Mouse (Mus musculus) midbrain, embryonic 12.5 days (tissue): ENCODE results near the gene Asap2. TPM values are rescaled to one million over a fixed set of nuclear protein-coding genes. Genes with fewer than 3 reads are reported as not detected.

Experiments used
- ATAC-seq: fragments of 200-750 bp; cut with Nextera tagmentation; 2 replicates; pipeline ENCODE4 v1.8.0; 2017; ENCODE audit warnings: low read depth, moderate TSS enrichment, moderate library complexity; ENCODE audit not compliant: low FRiP score
- H3K27ac ChIP-seq: fragments of 300-500 bp; sonication (generic); replicated peaks from 2 replicates; pipeline ENCODE4 v1.5.1; 2016; ENCODE audit warnings: mild to moderate bottlenecking
- H3K27me3 ChIP-seq: fragments of 300-500 bp; sonication (generic); 2 replicates; pipeline ENCODE4 v1.6.1; 2016; ENCODE audit warnings: mild to moderate bottlenecking
- H3K36me3 ChIP-seq: fragments of 300-500 bp; sonication (generic); 2 replicates; pipeline ENCODE4 v1.6.1; 2016
- H3K4me1 ChIP-seq: fragments of 300-500 bp; sonication (generic); 2 replicates; pipeline ENCODE4 v1.6.1; 2016
- H3K4me2 ChIP-seq: fragments of 300-500 bp; sonication (generic); replicated peaks from 2 replicates; pipeline ENCODE4 v1.6.1; 2016; ENCODE audit warnings: mild to moderate bottlenecking, moderate library complexity
- H3K4me3 ChIP-seq: fragments of 300-500 bp; sonication (generic); 2 replicates; pipeline ENCODE4 v1.5.1; 2016; ENCODE audit warnings: mild to moderate bottlenecking
- H3K9ac ChIP-seq: fragments of 300-500 bp; sonication (generic); replicated peaks from 2 replicates; pipeline ENCODE4 v1.6.1; 2016; ENCODE audit warnings: mild to moderate bottlenecking, moderate library complexity
- H3K9me3 ChIP-seq: fragments of 300-500 bp; sonication (generic); 2 replicates; pipeline ENCODE4 v1.6.1; 2016; ENCODE audit warnings: mild to moderate bottlenecking
- WGBS: fragments of 180-500 bp; shearing (Covaris S2); methylation state at CpG from one replicate; pipeline ENCODE4 v1.1.7; 2016; 5-methylcytosine and 5-hydroxymethylcytosine counted together
- polyA plus RNA-seq: library from polyadenylated mRNA; unstranded; fragments of >200 nt; fragmentation: Nextera tagmentation; extraction: Ambion mirVana; gene quantifications from 2 replicates; pipeline ENCODE4 v1.2.1, GENCODE M21; 2016

The Asap2 gene
- polyA plus RNA-seq, 1 experiment from 2014 or later: 15.2 TPM

DNA sequence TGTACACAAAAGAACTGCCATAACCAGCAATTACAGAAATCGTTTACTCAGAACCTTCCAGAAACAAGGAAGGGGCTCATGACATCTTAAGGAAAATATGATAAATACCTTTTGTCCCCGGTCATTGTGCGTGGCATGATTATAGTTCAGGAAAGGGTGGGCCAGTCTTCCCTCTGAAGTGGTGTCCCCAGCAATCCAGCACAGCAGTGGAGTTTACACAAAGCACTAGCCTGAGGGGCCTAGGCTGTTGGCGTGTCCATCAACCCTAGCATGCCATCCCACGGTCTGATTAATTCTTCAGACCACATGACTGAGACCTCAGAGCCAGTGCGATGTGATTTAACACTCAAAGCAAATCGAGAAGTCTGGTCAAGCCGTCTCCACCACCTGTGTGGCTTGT, 235.1 kb downstream of the Asap2 start:
- ATAC-seq: no peak
- Histone ChIP-seq H3K4me1 (0 out of 2 replicates have a peak, but pooled peaks cover 8% of the 10 kb centered on the region), H3K27me3 (no peaks in the 10 kb centered on the region), H3K36me3 (peaks cover 50% of the 10 kb centered on the region), H3K4me3 (no peak overlapping the region), H3K27ac (no peak overlapping the region), H3K4me2 (no peak overlapping the region), H3K9ac (no peak overlapping the region), H3K9me3 (no peaks in the 10 kb centered on the region)
- WGBS: 80% methylated on average over 8 of the region's 8 CpGs

DNA sequence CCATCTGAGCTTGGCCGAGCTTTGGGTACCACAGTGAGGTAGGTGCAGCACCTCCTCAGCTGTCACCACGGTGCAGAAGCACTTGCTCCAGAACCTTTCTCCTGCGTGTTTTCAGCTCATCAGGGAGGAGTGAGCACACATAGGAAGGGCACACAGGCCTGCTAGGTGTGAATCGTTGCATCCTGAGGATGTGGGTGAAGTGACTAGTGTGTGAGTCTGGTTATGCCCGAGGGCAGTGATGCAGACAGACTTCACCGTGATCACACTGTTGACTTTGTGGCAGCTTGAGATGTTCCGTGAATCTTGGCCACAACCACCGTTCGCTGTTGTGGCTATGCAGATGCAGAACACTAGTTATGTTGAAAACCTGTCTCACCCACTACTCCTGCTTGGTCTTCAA, 236.1 kb downstream of the Asap2 start:
- Histone ChIP-seq H3K36me3 (peaks cover 52% of the 10 kb centered on the region), H3K4me1 (0 out of 2 replicates have a peak, but pooled peaks cover 8% of the 10 kb centered on the region), H3K27me3 (no peaks in the 10 kb centered on the region), H3K27ac (no peak overlapping the region), H3K4me3 (no peak overlapping the region), H3K9me3 (no peaks in the 10 kb centered on the region), H3K9ac (no peak overlapping the region), H3K4me2 (no peak overlapping the region)
- WGBS: 93% methylated on average over 9 of the region's 9 CpGs
- no peak for ATAC-seq

DNA sequence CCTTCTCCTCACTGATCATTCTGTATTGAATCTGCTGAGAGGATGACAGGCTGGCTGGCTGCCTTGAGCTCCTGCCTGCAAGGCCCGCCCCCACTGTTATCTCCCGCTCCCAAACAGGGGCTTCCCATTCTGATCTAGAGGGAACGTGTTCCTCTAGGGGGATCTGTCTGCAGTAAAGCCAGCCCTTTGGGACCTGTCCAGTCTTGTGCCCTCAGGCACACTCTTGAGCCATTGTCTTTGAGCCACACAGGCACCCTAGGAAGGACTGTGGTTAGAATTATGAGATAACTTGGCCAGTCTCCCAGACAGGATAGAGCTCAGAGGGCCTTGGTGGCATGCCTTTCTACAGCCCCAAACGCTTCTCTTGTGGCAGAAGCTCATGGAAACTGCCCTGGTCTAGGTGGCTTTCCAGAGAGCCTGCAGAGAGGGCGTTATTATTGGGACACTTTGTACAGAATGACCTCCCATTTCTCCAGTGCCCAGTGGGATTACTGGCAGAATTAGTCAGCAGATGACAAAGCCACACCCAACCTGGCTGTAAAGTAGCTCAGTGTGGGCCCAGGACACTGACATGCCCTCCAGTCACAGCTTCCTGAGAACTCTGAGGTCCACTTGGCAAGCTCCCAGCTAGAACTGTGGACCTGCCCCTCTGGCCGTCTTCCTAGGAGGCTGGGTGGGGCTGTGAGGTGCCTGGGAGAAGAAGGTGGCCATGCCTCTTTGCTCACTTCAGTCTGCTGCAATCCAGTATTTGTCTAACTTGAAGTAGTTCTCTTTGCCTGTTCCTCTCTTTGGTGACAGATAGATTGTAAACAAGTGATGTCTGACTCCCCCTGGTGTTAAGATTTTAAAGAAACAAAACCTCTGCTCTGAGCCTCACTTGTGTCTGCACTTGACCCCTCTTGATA, 237.1 kb downstream of the Asap2 start:
- peaks cover 49% of the 10 kb centered on the region for H3K36me3 ChIP-seq
- no peak overlapping the region for H3K4me2 ChIP-seq
- 71% methylated on average over 6 of the region's 6 CpGs for WGBS
- H3K27me3 ChIP-seq: no peaks in the 10 kb centered on the region
- H3K4me1 ChIP-seq: 0 out of 2 replicates have a peak, but pooled peaks cover 8% of the 10 kb centered on the region
- ATAC-seq: no peak; the same call in 1 of the 2 replicates
- H3K27ac ChIP-seq: no peak overlapping the region
- no peak overlapping the region for H3K4me3 ChIP-seq
- no peaks in the 10 kb centered on the region for H3K9me3 ChIP-seq
- no peak overlapping the region for H3K9ac ChIP-seq

DNA sequence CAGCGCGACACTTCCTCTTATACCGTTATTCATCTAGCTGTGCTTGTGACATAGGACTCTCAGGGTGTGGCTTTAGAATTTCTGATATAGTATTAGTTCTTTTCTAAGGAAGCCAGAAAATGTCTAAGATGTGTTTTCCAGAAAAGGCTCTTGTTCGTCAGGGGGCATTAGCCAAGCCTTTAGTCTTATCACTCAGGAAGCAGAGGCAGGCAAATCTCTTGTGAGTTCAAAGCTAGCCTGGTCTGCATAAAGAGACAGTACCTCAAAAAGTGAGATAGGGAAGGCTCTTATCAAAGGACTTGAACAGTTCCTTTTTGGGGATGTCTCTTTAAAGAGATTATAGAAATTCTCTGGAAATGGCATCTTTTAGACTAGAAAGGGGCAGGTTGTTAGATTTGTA, 238.4 kb downstream of the Asap2 start:
- WGBS: 94% methylated on average over 4 of the region's 4 CpGs
- H3K4me2 ChIP-seq: no peak overlapping the region
- ATAC-seq: no peak
- peaks cover 58% of the 10 kb centered on the region for H3K36me3 ChIP-seq
- H3K4me1 ChIP-seq: 0 out of 2 replicates have a peak, but pooled peaks cover 8% of the 10 kb centered on the region
- H3K9me3 ChIP-seq: no peaks in the 10 kb centered on the region
- no peak overlapping the region for H3K9ac ChIP-seq
- H3K27ac ChIP-seq: no peak overlapping the region; the same call in 1 of the 2 replicates
- H3K27me3 ChIP-seq: no peaks in the 10 kb centered on the region
- H3K4me3 ChIP-seq: no peak overlapping the region

DNA sequence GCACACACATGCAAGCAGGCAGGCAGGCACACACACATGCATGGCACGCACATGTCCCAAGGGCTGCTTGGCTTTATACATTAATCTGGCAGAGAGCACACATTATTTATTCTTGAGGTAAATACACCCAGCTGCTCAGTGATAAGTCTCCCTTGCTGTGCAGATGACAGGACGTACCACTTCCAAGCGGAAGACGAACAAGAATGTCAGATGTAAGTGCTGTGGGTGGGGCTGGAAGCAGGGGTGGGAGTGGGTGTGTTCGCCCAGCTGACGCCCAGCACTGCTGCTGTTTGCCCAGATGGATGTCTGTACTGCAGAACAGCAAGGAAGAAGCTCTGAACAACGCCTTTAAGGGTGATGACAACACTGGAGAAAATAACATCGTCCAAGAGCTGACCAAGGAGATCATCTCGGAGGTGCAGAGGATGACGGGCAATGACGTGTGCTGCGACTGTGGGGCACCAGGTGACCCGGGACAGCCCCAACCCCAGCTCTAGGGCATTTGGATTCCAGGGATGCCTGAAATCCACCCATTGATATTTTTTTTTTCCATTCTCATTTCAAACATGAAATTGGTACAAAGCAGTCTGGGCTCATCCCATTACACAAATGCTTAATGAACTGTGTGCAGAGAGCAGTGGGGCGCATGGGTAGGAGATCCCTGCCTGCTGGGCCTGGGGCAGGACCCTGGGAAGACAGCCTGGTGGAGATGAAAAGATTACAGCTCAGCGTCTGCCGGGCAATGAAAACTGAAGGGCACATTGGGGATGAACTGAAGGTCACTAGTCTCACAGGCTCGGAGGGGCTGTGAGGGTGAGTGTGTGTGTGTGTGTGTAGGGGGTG, 239.0 kb downstream of the Asap2 start:
- H3K9me3 ChIP-seq: no peaks in the 10 kb centered on the region
- H3K27ac ChIP-seq: peak overlapping the region; percentile 35
- no peak overlapping the region for H3K4me2 ChIP-seq
- 0 out of 2 replicates have a peak, but pooled peaks cover 8% of the 10 kb centered on the region for H3K4me1 ChIP-seq
- no peak for ATAC-seq
- 79% methylated on average over 17 of the region's 17 CpGs for WGBS
- peaks cover 58% of the 10 kb centered on the region for H3K36me3 ChIP-seq
- H3K9ac ChIP-seq: no peak overlapping the region
- no peaks in the 10 kb centered on the region for H3K27me3 ChIP-seq
- no peak overlapping the region for H3K4me3 ChIP-seq

DNA sequence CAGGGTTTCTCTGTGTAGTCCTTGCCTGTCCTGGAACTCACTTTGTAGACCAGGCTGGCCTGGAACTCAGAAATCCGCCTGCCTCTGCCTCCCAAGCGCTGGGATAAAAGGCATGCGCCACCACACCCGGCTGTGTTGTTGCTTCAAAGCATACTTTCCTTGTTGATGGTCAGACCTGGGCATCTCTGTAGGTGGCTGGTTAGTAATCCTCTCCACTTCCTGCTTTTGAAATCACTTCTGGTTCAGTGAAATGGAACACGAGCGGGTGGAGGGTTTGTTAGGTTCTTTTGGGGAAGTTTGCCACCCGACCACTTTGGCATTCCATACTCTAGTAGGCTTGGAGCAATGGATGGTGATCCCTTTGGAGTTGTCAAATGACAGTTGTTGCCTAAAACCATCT, 243.5 kb downstream of the Asap2 start:
- Histone ChIP-seq H3K4me3 (no peak overlapping the region), H3K4me2 (no peak overlapping the region), H3K9ac (no peak overlapping the region), H3K27me3 (no peaks in the 10 kb centered on the region), H3K27ac (no peak overlapping the region), H3K9me3 (no peaks in the 10 kb centered on the region), H3K36me3 (peaks cover 91% of the 10 kb centered on the region), H3K4me1 (no peaks in the 10 kb centered on the region)
- no peak for ATAC-seq
- 93% methylated on average over 7 of the region's 7 CpGs for WGBS

DNA sequence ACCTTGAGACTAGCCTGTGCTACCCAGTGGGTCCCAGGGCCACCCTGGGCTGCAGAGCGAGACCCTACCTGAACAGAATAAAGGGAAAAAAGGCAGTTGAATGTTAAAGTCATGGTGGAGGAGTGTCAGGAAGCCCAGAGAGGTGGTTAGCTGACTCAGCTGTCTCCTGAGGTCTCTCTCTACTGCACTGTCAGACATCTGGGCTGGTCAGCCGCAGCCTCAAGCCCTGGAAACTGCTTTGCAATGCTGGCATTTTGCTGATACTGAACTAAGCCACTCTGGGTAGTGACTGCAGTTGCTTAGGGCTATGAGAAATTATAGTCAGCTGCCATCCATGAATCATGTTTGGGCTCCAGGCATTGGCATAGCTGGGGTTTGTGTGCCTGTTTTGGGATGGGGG, 244.3 kb downstream of the Asap2 start:
- ATAC-seq: no peak
- peaks cover 92% of the 10 kb centered on the region for H3K36me3 ChIP-seq
- 96% methylated on average over 2 of the region's 2 CpGs for WGBS

DNA sequence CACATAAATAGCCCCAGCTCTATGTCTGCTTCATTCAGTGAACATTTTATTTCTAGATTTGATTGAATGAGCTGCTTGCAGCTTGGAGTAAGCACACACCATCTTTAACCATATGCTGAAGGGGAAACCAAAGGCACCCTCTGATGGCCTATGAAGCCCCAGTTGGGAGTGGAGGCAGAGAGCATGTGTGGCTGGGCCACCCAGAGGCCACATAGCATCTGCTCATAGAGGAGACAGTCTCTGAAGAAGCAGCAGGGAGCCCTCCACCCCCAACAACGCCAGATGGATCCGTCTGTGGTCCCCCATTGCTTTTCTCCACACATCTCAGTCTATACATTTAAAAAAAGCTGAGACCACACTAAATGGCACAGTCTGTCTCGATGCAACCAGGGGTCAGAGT, 251.7 kb downstream of the Asap2 start:
- Histone ChIP-seq H3K27ac (no peak overlapping the region), H3K27me3 (no peaks in the 10 kb centered on the region), H3K4me1 (no peaks in the 10 kb centered on the region), H3K36me3 (peaks cover 78% of the 10 kb centered on the region), H3K4me2 (no peak overlapping the region), H3K4me3 (no peak overlapping the region), H3K9ac (no peak overlapping the region), H3K9me3 (no peaks in the 10 kb centered on the region)
- ATAC-seq: no peak
- WGBS: 80% methylated on average over 3 of the region's 3 CpGs

More for the DNA sequence above, 244.3 kb downstream of the Asap2 start:
- no peak overlapping the region for H3K4me2 ChIP-seq
- H3K4me3 ChIP-seq: no peak overlapping the region
- H3K27me3 ChIP-seq: no peaks in the 10 kb centered on the region
- H3K9me3 ChIP-seq: no peaks in the 10 kb centered on the region
- H3K9ac ChIP-seq: no peak overlapping the region
- no peaks in the 10 kb centered on the region for H3K4me1 ChIP-seq
- no peak overlapping the region for H3K27ac ChIP-seq

DNA sequence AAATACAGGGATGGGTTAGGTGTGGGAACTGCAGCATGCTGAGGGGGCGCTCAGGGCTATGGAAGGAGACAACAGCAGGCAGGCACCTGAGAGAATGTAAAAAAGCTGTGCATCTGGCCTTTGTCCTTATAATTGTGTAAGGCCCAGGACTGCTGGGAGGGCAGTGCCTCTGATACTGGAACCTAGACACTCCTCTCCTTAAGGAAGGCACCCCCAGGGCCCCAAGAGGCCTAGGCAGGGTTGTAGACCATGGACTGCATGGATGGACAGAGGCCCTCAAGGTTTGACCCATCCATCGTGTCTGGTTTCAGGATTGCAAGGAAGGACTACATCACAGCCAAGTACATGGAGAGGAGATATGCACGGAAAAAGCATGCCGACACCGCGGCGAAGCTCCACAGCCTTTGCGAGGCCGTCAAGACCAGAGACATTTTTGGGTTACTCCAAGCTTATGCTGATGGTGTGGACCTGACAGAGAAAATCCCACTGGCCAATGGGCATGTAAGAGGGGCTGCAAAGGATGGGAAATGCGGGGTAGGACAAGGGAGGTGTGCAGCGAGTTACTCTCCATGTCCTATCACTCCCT, 254.2 kb downstream of the Asap2 start:
- Histone ChIP-seq H3K9me3 (no peaks in the 10 kb centered on the region), H3K4me1 (no peaks in the 10 kb centered on the region), H3K36me3 (peaks cover 74% of the 10 kb centered on the region), H3K9ac (no peak overlapping the region), H3K4me3 (no peak overlapping the region), H3K27ac (no peak overlapping the region), H3K27me3 (no peaks in the 10 kb centered on the region), H3K4me2 (no peak overlapping the region)
- 96% methylated on average over 11 of the region's 11 CpGs for WGBS
- no peak for ATAC-seq

DNA sequence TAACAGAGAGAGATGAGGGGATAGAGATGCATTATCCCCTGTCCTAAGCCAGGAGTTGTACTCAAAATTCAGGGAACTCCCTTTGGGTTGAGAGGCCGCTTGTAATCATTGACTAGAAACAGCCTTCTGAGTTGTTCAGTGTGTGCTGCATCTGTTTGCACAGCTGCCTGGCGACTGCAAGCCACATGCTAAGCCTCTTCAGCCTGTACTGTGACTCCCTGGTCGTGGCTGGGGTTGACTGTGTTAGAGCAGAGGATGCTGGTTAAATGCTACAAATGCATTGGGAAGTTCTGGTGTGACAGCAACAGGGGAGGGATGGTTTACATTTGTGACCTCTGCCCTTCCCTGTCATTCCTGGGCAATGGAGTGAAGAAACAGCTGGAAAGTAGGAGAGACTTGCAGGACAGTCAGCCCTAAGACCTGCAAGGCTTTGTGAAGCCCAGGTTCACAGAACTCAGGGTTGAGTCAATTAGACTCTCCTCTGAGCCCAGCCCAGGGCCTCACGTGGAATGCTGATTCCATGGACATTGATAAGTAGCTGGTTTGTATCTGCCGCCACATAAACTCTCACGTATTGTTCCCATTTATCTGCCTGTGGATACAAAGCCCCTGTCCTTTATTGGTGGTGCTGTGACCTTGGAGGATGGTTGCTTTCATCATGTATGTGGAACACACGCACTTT, 257.6 kb downstream of the Asap2 start:
- Histone ChIP-seq H3K27me3 (no peaks in the 10 kb centered on the region), H3K4me3 (no peak overlapping the region), H3K27ac (no peak overlapping the region), H3K4me2 (no peak overlapping the region), H3K36me3 (peaks cover 87% of the 10 kb centered on the region), H3K9ac (no peak overlapping the region), H3K9me3 (no peaks in the 10 kb centered on the region), H3K4me1 (no peaks in the 10 kb centered on the region)
- 82% methylated on average over 7 of the region's 7 CpGs for WGBS
- ATAC-seq: no peak

DNA sequence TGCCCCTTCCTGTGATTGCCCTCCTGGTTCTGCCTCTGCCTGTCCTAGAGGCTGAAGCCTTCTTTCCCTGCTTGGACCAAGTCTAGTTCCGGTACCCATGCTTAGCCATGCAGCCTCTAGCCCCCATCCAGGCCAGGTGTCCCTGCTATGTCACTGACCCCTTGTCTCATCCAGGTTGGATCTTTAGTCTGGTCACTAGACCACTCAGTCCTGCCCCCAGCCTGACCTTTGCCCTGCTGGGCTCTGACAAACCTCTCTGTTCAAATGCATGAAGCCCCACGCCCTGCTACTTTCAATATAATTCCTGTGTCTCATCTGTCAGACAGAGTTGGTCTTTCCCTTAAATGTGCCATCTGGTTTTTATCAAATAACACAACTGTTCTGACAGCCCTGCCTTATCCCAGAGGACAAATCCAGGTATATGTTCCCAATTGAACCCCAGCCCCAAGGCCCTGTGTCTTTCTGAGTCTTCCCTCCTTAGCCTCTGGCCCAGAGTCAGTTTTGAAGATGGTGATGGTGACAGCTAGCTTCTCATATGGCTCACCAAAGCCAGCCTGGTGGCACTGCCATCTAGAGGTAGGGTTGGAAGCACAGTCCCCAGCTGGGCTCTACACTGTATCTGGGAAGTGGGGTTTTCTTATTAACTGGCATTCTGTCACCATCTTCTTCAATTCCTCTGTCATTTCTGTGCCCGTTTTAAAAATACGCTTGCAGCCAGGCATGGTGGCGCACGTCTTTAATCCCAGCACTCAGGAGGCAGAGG, 270.4 kb downstream of the Asap2 start:
- Histone ChIP-seq H3K27me3 (no peaks in the 10 kb centered on the region), H3K4me1 (no peaks in the 10 kb centered on the region), H3K27ac (no peak overlapping the region), H3K36me3 (peaks cover 88% of the 10 kb centered on the region), H3K4me2 (no peak overlapping the region), H3K9ac (no peak overlapping the region), H3K4me3 (no peak overlapping the region), H3K9me3 (no peaks in the 10 kb centered on the region)
- ATAC-seq: 0 out of 2 replicates have a peak, but pooled peaks have one; percentile 34
- 96% methylated on average over 6 of the region's 6 CpGs for WGBS
